Mouse (Mus musculus): Measurements from ENCODE around the gene Aspscr1.

DNA sequence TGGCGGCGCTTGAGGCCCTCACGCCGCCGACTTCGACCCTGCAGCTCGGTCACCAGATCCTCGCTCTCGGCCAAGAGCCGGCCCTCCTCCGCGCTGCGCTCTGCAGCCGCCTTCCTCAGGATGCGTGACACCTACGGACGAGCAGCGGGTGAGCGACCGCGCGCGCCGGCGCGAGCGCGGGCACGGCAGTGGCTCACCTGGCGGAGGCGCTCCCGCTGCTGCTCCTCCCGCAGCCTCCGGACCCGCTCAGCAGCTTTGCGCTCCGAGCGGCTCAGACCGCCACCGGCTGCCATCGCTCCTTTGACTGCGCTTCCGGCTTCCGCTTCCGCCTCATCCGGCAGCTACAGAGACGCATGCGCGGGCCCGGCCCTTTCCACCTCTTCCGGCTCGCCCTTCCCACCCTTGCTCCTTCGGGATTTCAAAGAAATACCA is 48.1 kb upstream of the Aspscr1 start:
- no peak for TF ChIP-seq CTCF (IDR thresholded peaks at IDR 0.05; ENCODE audit: insufficient read depth, low read length)
- TF ChIP-seq POLR2A (IDR thresholded peaks at IDR 0.05; ENCODE audit: borderline replicate concordance, extremely low read depth, low read depth, low read length), result peak; percentile 79; the same call in 1 of the 2 replicates
